Mouse (Mus musculus): Measurements from ENCODE around the gene Dgkg.

Gene Dgkg

DNA sequence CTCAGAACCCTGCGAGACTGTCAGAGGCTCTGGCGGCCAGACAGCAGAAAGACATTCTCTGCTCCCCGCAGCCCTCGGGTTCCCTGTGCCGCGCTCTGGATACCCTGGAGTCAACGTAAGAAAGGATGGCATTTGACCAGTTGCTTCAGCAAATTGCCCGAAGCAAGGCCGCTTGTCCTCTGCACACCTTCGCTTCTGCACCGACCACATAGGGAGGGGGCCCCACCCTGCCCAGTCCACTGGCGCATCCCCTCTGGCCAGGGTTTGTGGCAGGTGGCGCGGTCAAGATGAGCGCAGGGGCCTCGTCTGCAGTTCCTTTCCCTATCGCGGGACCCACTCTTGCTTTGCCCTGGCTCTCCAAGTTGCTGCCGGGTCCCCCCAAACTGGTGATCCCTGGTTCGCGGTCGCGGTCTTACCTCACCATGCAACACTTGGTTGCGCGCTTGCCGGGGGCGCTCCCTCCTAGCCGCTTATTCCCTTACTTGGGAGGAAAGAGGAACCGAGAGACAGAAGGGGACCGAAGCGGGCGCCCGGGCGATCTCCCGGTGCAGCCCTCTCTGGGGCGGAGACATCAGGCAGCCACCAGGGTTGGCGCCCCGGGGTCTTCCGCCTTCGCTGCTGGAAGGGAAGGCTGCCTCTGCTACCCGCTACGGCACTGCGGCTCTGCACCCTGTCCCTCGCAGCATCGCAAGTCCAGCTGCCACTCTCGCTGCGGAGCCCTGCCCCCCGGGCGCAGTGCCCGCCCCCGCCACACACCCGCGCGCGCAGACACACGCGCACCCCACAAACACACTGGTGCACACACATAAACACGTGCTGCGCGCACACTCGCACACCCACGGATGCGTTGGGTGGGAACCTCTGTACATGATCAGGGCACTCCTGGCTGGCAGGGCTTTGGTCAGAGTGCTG is at the start of gene Dgkg:
TSS of gene Dgkg (minus strand) at position 689 of the 912 bp plus-strand sequence.
- DNase-seq (ENCODE audit: low spot score) = no peak

DNA sequence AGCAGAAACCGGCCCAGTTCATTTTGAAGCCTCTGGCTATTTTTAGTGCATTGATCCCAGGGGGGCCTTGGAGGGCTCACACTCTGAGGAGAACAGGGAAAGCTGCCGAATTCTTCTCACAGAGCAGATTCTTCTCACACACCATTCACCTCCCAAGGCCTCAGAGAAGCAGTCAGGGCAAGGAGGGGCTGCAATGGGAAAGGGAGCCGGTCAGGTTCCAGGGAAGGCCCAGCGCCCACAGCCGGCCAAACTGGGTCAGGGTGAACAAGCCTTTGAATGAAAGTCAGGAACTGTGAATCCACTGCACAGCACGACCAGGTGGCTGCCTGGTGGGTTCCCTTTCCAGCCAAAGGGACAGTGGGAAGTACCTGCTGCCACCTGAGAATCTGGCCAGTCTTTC is 47.9 kb upstream of the Dgkg start:
- no peak for DNase-seq (ENCODE audit: low spot score)

DNA sequence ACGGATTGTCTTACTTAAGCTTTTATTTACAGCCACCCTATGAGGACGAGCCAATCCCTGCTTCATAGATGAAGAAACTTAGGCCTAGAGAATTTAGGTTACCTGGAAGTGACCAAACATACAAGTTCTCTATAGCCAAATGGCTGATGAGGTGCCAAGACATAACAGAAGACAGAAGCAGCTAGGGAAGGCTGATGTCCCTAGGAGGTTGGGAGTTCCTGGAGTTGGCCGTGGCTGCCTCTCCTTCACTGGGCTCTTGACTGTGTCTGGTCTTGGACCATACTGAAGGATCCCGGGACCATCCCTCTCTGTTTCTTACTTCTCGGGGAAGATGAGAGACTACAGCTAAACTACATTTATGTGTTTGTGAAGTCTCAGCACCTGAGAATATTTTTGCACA is 47.1 kb upstream of the Dgkg start:
- no peak for DNase-seq (ENCODE audit: low spot score)

DNA sequence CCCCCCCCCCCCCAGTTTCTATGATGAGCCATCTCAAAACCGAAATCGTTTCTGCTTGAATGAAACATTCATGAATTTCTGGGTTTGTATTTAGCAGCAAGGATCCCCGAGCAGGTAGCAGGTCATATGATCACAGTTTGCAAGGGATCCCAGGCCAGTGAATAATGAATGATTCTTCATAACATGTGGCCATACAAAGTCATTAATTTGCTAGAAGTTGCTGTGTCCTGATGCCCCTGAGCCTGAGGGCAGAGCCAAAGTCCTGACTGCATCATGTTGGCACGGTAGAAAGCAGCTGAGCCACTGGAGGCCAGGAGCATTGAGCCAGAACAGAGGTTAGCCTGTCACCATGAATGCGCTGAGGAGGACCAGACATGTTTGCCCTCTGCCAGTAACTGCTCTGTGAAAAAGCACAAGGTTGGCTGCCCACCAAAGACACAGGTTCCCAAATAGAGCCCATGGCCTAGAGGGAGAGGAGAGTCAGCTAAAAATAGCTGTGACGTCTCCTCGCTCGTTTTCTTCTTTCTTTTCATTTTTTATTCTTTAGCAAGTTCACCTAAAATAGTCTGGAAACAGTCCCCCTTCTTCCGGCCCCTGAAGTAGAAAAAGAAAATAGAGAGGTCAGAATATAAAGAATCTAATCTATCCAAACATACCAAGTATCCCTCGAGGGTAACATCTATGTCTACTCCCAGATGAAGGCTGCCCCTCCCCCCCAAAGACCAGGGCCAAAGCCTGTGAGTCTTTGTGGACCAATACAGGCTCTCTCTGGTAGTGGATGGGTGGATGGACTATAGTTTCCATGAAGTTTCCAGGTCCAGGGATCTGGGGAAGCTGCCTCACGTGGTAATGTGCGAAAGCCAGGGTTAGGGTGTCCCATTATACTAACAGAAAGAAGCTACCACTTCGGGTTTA is 42.1 kb upstream of the Dgkg start:
- DNase-seq (ENCODE audit: low spot score) = peak; percentile 24

DNA sequence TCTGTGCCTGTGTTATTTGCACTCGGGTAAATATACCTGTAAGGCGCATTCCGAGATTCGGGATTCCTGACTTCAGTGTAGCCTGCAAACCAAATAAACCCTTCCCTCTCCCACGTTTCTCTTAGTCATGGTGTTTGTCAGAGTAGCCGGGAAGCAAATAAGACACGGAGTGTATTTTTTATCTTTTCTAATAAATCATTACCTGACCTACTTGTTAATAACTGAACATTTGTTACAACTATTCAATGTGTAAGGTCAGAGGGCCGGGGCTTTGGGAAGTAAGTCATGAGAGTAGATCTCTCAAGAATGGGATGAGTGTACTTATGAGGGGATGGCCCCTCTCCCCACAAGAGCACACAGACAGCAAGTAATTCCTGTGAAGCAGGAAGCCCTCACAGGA is 41.1 kb upstream of the Dgkg start:
- DNase-seq (ENCODE audit: low spot score) = no peak

DNA sequence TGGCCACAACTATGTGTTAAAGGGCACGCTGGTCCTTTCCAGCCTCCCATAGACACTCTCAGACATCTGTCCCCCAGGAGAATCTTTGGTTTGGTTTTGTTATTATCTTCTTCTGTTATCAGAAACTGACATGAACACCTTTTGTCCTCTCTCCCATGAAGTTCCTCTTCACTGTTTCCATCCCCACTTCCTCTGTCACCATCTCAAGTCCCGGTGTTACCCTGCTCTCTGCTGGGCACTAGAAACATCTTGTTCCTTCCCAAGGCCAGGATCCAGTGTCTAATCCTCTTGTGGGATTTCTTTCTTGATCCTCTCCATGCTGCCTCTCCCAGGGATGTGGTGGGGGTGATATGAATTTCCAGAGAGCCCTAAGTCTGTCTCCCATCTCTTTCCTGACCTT is 32.6 kb upstream of the Dgkg start:
- DNase-seq (ENCODE audit: low spot score) = no peak

DNA sequence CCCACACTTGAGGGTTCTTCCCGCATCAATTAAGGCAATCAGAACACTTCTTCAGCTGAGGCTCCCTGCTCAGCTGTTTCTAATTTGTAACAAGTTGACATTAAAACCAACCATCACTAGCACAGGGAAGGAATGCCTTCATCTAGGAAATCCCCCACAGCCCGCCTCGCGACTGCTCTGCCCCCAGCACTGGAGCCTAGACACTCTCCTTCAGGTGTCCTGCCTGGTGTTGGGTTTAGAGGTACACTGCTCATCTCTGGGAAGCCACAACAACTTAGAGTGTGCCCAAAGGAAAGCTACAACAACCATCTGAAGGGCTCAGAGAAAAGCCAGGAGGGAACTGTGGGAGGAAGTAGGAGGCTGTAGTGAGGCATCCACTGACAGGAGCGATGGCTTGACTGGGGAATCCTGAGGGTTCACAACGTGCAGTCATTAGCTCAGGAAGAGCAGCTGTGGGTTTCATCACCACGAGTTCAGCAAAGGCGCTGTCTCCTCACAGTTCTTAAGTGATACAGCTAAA is 30.8 kb upstream of the Dgkg start:
- DNase-seq (ENCODE audit: low spot score) = peak; percentile 8

DNA sequence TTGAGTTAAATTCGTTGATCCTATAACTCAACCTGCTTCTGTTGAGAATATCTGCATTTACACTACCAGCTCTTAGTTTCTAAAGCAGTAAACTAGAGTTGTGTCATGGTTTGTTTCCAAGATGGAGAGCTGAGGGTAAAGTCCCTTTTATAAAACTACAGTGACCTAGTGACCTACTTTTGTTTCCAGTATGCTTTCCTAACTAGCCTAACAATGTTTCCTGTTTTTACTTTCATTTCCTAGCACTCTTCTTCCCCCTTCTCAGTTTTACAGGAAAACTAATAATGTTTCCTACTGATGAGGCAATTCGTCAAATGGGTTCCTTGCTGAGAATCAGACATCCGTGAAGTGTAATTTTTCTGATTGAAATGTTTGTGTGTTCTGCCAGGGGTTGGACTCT is 26.6 kb upstream of the Dgkg start:
- no peak for DNase-seq (ENCODE audit: low spot score)

DNA sequence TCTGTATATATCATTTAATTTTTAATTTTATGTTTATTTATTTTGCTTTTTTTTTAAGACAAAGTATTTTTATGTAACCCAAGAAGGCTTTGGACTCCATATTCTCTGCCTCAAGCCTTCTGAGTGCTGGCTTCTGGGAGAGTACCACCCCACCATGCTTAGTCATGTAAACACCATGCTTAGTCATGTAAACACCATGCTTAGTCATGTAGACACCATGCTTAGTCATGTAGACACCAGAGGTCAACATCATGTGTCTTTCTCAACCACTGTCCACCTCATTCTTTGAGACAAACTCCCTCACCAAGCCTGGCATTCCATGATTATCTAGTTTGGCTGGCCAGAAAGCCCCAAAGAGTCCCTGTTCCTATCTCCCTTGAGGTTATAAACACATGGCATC is 25.7 kb upstream of the Dgkg start:
- DNase-seq (ENCODE audit: low spot score) = no peak

DNA sequence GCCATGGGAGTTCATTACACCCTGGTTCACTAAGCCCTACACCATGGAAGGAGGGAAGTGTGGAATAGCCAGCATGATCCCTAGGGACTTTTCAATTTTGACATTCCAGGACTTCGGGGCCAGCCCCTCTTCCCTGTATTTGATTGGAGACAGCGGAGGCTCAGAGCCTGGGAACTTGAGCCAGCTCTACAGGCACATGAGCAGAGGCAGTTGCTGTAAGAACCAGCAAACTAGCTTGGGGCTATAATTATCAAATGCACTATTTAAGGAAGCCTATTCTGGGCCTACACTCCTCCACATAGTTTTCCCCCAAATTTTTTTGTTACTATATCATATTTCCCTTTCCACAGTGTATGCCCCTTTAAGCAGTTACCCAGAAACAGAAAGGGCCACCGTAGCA is 22.6 kb upstream of the Dgkg start:
- no peak for DNase-seq (ENCODE audit: low spot score)

DNA sequence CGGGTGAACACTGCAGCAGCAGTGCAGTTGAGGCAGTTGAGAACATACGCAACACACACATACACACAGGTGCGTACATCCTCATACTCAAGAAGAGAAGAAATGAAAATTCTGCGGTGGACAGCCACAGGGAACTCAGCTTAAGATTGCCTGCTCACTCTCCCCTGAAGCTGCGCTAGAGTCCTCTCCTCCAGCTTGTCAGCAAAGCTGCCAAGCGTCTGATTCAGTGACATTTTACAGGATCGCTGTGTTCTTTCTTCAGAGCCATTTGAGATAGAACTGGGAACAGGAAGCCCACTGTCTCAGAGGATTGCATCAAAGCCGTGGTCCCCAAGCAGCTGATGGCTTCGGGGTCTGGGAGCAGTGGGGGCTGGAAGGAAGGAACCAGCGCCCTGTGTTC is 17.6 kb upstream of the Dgkg start:
- DNase-seq (ENCODE audit: low spot score) = peak; percentile 7

DNA sequence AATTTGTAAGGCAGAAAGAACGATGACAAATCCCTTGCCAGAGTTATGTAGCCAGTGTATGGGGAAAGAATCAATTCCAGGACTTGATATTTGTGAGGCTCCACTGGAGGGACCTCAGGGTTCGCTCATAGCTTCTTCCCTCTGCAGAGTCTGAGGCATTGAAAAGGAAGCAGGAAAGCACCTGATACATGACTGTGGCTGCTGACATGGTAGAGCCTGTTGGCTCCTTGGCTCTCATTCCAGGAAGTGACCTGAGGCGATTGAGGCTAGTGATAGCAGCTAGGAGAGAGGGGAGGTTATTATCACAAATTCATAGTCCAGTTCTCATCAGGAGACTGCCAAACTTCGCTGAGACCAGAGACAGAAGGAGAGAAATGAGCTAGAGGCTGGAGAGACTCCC is 17.1 kb upstream of the Dgkg start:
- no peak for DNase-seq (ENCODE audit: low spot score)

DNA sequence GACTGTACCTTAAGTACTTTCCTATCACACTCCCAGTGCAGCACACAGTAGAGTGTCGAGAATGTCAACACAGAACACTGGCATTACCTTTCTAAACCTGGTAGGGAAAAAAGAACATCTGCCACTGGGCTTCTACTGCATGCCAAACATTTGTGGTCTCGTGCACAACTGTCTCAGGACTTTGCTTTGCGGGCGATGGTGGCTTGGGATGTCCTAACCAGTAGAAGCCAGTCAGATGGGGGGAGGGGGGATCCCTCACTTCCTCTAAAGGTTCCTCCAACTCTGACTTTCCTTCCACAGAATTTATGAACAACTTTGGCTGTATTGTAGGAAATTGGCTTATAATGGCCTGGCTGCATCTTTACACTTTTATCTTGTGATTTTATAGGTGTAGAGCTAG is 7.0 kb upstream of the Dgkg start:
- DNase-seq (ENCODE audit: low spot score) = no peak

DNA sequence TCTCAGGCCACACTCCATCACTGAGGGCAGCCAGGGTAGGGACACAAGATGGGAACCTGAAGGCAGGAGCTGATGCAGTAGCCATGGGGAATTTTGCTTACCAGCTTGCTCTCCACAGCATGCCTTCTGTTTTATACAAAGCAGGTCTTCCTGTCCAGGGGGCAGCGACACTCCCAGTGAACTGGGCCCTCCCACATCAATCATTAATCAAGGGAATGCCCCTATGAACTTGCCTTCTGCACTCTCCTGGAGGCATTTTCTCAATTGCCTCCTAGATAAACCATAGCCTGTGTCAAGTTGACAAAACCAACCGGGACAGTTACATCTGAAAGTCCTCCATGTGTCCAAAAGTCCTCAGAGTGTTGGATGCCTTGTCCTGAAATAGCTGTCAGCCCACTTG is 6.1 kb upstream of the Dgkg start:
- DNase-seq (ENCODE audit: low spot score) = no peak

DNA sequence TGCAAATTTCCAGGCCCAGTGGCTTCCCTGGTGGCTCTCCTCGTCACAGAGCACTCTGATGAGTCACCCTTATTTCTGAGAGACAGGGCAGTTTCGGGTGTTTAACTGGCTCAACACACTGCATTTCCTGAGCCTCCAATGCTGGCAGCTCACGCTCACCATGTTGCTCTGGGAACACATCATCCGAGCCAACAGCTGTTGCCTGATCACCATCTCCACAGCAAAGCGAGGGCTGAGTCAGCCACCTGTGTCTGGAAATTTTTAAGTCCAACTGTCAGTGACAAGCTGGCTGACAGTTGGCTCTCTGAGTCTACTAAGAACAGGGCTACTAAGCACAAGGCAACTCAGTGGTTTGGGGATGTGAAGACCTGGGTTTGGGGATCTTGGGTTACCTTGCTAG is 4.1 kb upstream of the Dgkg start:
- no peak for DNase-seq (ENCODE audit: low spot score)

DNA sequence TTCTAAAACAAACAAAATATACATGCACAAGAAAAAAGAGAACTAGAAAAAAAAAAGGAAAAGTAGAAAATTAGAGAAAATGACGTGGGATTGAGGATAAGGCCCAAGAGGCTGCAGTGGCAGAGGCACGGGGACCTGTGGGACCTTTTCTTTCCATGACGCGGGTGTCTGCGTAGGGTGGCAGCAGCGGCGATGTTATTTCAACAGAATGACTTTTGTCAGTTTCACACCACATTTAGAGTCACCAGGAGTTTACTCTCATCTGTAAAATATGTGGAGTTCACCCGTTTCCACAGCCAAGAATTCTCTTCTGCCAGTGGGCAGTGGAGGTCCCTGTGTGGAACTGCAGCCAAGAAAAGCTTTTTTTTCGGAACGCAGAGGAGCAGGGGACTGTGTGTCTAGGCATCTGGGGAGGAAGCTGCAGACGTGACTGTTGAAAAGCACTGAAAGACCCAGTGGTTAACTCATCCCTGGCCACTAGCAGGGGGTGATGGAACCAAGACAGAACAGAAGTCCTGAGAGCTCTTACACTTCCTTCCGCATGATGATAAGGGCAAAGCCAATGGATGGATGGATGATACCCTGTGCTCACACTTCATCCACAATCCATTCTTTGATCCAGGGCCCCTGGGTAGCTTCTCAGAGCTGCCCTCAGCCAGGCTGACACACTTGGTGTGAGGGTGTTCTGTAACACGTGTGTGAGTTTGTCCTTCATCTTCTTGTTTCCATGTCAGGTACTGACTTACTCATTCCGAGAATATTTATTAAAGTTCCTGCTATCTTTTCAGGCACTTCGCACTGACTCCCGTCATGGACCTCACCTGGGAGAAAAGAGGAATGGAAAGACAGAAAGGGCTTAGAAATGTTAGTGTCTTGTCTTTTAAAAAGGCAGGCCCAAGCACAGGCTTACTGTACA is 1.1 kb upstream of the Dgkg start:
- DNase-seq (ENCODE audit: low spot score) = no peak

DNA sequence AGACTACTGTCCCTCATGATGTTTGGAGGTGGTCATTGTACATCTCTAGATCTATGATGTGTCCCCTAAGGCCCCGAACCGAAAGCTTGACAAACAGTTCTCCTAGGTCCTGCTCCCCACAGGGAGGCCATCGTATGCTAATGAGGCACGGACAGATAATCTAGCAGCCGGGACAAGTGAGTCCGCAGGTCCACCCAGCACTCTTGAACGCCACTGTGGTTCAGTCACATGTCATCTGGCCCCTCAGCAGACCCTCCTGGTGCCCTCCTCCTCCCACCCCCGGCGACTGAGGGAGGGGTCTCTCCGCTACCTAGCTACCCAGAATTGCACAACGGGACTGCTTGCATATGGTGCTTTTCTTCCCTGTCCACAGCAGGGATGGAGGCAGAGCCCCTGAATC is 1.2 kb downstream of the Dgkg start:
- DNase-seq (ENCODE audit: low spot score) = no peak

DNA sequence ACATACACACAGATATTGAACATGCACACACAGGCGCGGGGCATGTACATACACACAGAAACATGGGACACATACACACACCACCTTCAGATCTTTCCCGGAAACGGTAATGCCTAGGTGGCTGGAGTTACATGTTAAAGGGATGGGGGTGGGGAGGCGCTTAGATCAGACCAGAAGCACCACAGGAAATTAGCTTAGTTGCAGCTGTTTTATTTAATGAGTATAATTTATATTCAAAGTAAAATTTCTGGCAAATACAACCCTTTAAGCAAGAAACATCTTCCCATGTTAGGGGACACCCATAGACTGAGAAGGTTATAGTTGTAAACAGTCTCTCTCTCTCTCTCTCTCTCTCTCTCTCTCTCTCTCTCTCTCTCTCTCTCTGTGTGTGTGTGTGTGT is 1.8 kb downstream of the Dgkg start:
- DNase-seq (ENCODE audit: low spot score) = no peak

DNA sequence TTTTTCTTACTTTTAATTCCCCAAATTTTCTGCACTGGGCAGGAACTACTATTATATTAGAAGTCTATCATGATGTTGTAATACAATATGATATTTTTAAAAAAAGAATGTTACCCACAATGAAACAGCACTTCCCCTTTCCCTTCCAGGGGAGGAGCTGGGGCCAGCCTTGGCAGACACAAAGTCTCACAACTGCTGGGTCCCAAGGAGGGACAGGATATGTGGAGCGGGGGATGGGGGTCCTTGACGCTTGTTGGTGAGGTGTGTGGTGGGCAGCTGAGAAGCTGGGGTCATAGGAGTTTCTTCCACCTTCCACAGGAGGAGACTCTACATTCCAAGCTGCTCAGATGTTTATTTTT is 2.6 kb downstream of the Dgkg start:
- DNase-seq (ENCODE audit: low spot score) = no peak

DNA sequence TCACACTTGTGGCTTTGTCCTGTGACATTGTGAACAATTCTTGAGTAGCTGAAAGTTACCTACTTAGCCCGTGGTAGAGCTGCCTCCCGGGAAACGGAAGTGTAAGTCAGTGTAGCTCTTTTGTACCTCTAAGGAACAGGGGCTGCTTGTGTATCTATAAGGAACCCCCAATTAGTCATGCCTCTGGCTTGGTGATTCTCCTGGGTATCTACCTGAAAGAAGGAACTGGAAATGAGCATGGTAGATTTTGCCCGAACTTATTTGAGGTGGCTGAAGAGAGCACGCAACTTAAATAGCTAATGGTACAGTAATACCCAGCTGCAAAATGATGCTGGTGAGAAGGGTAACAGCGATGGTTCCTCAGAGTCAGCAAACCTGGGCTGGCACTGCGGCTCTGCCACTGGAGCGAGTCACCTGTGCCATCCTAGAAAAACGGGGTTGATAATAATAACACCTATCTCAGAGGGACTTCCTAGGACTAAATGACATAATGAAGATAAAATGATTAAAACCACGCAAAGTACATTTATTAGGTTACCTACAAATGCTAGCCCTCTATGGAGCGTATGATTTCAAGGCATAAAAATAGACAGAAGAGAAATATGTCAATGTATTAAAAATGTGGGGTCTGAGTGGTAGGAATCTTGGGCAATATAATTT is 3.1 kb downstream of the Dgkg start:
- DNase-seq (ENCODE audit: low spot score) = no peak

DNA sequence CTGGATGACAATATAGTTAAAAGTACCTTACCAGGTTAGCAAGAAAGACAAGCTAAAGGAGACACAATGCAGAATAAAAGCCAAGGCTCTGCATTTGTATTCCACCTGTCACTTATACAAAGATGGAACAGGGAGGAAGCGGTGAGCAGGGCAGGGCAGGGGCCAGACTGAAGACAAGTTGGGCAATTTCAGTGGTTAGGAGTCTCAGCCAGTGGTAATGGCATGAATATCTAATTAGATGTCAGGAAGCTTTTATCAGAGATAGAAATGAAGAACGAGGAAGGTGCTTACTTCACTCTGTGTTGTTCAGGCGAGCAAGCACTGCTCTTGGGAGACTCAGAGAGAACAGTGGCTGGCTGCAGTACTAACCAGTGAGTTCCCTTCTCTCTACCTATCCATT is 5.8 kb downstream of the Dgkg start:
- no peak for DNase-seq (ENCODE audit: low spot score)
